Mouse (Mus musculus) midbrain, embryonic 13.5 days (tissue): ENCODE measurements around the gene 4931409K22Rik. TPM values are rescaled to one million over a fixed set of nuclear protein-coding genes. Genes with fewer than 3 reads are reported as not detected.

Experiments
- ATAC-seq: fragments of 200-750 bp; cut with Nextera tagmentation; 2 replicates; pipeline ENCODE4 v1.8.0; 2017; ENCODE audit warnings: mild to moderate bottlenecking, moderate TSS enrichment, moderate library complexity
- H3K27ac ChIP-seq: fragments of 300-500 bp; sonication (generic); 2 replicates; pipeline ENCODE4 v1.5.1; 2015; ENCODE audit warnings: inconsistent platforms, mild to moderate bottlenecking, moderate library complexity
- H3K27me3 ChIP-seq: fragments of 300-500 bp; sonication (generic); 2 replicates; pipeline ENCODE4 v1.6.1; 2015; ENCODE audit warnings: mild to moderate bottlenecking, inconsistent platforms
- H3K36me3 ChIP-seq: fragments of 300-500 bp; sonication (generic); 2 replicates; pipeline ENCODE4 v1.6.1; 2015; ENCODE audit warnings: mild to moderate bottlenecking, inconsistent platforms
- H3K4me1 ChIP-seq: fragments of 300-500 bp; sonication (generic); replicated peaks from 2 replicates; pipeline ENCODE4 v1.6.1; 2015; ENCODE audit warnings: inconsistent platforms
- H3K4me2 ChIP-seq: fragments of 300-500 bp; sonication (generic); replicated peaks from 2 replicates; pipeline ENCODE4 v1.6.1; 2015; ENCODE audit warnings: moderate library complexity, mild to moderate bottlenecking, inconsistent platforms
- H3K4me3 ChIP-seq: fragments of 300-500 bp; sonication (generic); replicated peaks from 2 replicates; pipeline ENCODE4 v1.5.1; 2015; ENCODE audit warnings: mild to moderate bottlenecking, inconsistent platforms
- H3K9ac ChIP-seq: fragments of 300-500 bp; sonication (generic); replicated peaks from 2 replicates; pipeline ENCODE4 v1.6.1; 2015; ENCODE audit warnings: mild to moderate bottlenecking, inconsistent platforms
- H3K9me3 ChIP-seq: fragments of 300-500 bp; sonication (generic); 2 replicates; pipeline ENCODE4 v1.6.1; 2016; ENCODE audit warnings: mild to moderate bottlenecking, inconsistent platforms
- WGBS: fragments of 180-500 bp; shearing (Covaris S2); methylation state at CpG from one replicate; pipeline ENCODE4 v1.1.7; 2015; 5-methylcytosine and 5-hydroxymethylcytosine counted together
- polyA plus RNA-seq: library from polyadenylated mRNA; unstranded; fragments of >200 nt; fragmentation: Nextera tagmentation; extraction: Ambion mirVana; gene quantifications from 2 replicates; pipeline ENCODE4 v1.2.1, GENCODE M21; 2015

4931409K22Rik gene
- polyA plus RNA-seq, 1 experiment from 2014 or later = 0.07 TPM

GRCm38 (mm10) chr5:24591796-24592470 lies 35.3 kb upstream of the 4931409K22Rik start:
- Histone ChIP-seq H3K9me3 (no peaks in the 10 kb centered on the region), H3K27ac (no peak overlapping the region), H3K36me3 (peaks cover 78% of the 10 kb centered on the region), H3K4me3 (no peak overlapping the region), H3K4me1 (peaks cover 62% of the 10 kb centered on the region), H3K4me2 (no peak overlapping the region), H3K9ac (peak overlapping the region; percentile 48), H3K27me3 (0 out of 2 replicates have a peak, but pooled peaks cover 3% of the 10 kb centered on the region)
- ATAC-seq = no peak
- WGBS = 60% methylated on average over 21 of the region's 24 CpGs

DNA sequence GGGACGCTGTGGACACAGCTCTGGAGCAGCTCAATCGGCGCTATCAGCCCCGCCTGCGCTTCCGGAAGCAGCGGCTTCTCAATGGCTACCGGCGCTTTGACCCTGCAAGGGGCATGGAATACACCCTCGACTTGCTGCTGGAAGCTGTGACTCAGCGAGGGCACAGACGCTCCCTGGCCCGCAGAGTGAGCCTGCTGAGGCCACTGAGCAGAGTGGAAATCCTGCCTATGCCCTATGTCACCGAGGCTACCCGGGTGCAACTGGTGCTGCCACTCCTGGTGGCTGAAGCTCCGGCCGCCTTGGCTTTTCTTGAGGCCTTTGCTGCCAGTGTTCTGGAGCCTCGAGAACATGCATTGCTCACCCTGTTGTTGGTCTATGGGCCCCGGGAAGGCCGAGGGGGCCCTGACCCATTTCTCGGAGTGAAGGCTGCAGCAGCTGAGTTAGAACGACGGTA lies 34.7 kb upstream of the 4931409K22Rik start:
- H3K9me3 ChIP-seq = no peaks in the 10 kb centered on the region
- no peak overlapping the region for H3K27ac ChIP-seq
- H3K9ac ChIP-seq = peak overlapping the region; percentile 48
- H3K4me1 ChIP-seq = peaks cover 55% of the 10 kb centered on the region
- no peak overlapping the region for H3K4me3 ChIP-seq
- no peak overlapping the region; the same call in 1 of the 2 replicates for H3K4me2 ChIP-seq
- H3K27me3 ChIP-seq = 0 out of 2 replicates have a peak, but pooled peaks cover 3% of the 10 kb centered on the region
- ATAC-seq = no peak
- H3K36me3 ChIP-seq = peaks cover 78% of the 10 kb centered on the region
- WGBS = 21% methylated on average over 23 of the region's 23 CpGs

DNA sequence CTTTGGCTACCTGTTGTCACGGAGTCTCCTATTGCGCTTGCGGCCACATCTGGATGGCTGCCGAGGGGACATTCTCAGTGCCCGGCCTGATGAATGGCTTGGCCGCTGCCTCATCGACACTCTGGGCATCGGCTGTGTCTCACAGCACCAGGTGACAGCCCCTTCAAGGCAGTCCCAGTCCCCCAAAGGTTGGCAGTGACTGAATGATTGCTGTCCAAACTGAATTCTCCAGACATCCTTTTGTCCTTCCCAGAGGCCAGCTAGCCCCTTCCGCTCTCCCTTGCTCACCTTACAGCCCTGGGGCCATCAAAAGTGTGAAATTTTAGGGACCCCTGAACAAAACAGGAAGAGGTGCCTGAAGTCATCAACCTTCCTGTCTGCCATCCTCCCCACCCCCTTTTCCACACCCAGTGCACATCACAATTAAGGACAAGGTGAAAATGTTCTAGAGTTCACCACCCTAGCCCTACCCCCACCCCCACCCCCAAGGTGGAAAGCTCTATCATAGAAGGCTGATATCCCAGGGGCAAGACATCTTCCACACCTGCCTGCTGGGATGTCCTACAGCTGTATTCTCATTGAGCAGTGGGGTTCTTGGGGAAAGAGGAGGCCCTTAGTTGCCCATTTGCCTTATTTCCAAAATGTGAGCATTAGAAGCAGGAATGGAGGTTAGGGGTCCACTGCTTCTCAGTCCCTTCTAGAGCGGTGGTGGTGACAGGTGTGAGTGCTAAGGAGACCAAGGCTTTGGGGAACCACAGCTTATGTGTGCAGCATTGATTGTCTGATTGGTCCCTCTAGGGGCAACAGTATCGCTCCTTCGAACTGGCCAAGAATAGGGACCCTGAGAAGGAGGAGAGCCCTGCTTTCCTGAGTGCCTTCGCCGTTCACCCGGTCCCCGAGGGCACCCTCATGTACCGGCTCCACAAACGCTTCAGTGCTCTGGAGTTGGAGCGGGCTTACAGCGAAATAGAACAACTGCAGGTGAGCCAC lies 33.2 kb upstream of the 4931409K22Rik start:
- H3K9ac ChIP-seq = no peak overlapping the region; the same call in 1 of the 2 replicates
- H3K36me3 ChIP-seq = peaks cover 67% of the 10 kb centered on the region
- H3K27me3 ChIP-seq = 0 out of 2 replicates have a peak, but pooled peaks cover 3% of the 10 kb centered on the region
- no peak overlapping the region for H3K4me3 ChIP-seq
- no peak overlapping the region for H3K4me2 ChIP-seq
- ATAC-seq = no peak
- no peak overlapping the region for H3K27ac ChIP-seq
- 90% methylated on average over 20 of the region's 20 CpGs for WGBS
- no peaks in the 10 kb centered on the region for H3K9me3 ChIP-seq
- peaks cover 48% of the 10 kb centered on the region for H3K4me1 ChIP-seq

- H3K36me3 ChIP-seq = peaks cover 41% of the 10 kb centered on the region
- H3K9ac ChIP-seq = peak overlapping the region; percentile 81
- H3K4me1 ChIP-seq = peaks cover 43% of the 10 kb centered on the region
- 0 out of 2 replicates have a peak, but pooled peaks cover 6% of the 10 kb centered on the region for H3K27me3 ChIP-seq
- WGBS = 33% methylated on average over 4 of the region's 4 CpGs
- H3K4me2 ChIP-seq = peak overlapping the region; percentile 98
- H3K4me3 ChIP-seq = peak overlapping the region; percentile 86
- H3K27ac ChIP-seq = peak overlapping the region; percentile 83
- H3K9me3 ChIP-seq = no peaks in the 10 kb centered on the region
- ATAC-seq = peak; percentile 28
Measured at GRCm38 (mm10) chr5:24587200-24587577, 30.6 kb upstream of the 4931409K22Rik start.

- Histone ChIP-seq H3K9me3 (no peaks in the 10 kb centered on the region), H3K36me3 (peaks cover 36% of the 10 kb centered on the region), H3K4me2 (peak within 1 kb of the TSS; percentile 98), H3K27ac (peak within 1 kb of the TSS; percentile 83), H3K27me3 (0 out of 2 replicates have a peak, but pooled peaks cover 3% of the 10 kb centered on the region), H3K4me3 (peak within 1 kb of the TSS; percentile 86), H3K4me1 (peaks cover 40% of the 10 kb centered on the region), H3K9ac (peak within 1 kb of the TSS; percentile 81)
- peak; percentile 96 for ATAC-seq
- under 1% methylated on average over 43 of the region's 43 CpGs for WGBS
Measured at GRCm38 (mm10) chr5:24586547-24587199, 30.1 kb upstream of the 4931409K22Rik start, which contains the start of gene Chpf2. TSS of gene Chpf2 (plus strand) at chr5:24586741.

DNA sequence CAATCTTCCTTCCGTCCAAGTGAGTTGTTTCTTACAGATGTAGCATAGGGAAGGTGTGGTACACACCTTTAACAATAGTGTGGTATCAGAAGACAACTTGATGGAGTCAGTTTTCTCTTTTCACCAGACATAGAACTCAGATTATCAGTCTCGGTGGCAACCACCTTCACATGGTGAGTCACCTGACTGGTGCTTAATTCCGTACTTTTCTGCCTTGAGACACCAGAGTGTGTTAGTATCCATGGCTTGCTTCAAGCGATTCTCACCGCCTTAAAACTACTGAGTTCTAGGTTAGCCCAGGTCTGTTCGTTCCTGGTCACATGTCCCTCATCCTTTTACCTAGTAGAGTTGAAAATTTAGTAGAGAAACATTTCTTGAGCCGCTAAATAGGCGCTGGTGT lies 29.5 kb upstream of the 4931409K22Rik start:
- ATAC-seq = peak; percentile 44
- Histone ChIP-seq H3K4me2 (peak overlapping the region; percentile 98), H3K9me3 (no peaks in the 10 kb centered on the region), H3K36me3 (peaks cover 30% of the 10 kb centered on the region), H3K9ac (peak overlapping the region; percentile 81), H3K4me3 (peak overlapping the region; percentile 86), H3K4me1 (peaks cover 34% of the 10 kb centered on the region), H3K27ac (peak overlapping the region; percentile 83), H3K27me3 (0 out of 2 replicates have a peak, but pooled peaks cover 3% of the 10 kb centered on the region)
- 11% methylated on average over 8 of the region's 8 CpGs for WGBS

- peak overlapping the region; percentile 78 for H3K4me3 ChIP-seq
- H3K27ac ChIP-seq = peak overlapping the region; percentile 74
- H3K9ac ChIP-seq = peak overlapping the region; percentile 57; the same call in 1 of the 2 replicates
- H3K4me1 ChIP-seq = peaks cover 23% of the 10 kb centered on the region
- no peaks in the 10 kb centered on the region for H3K27me3 ChIP-seq
- H3K9me3 ChIP-seq = no peaks in the 10 kb centered on the region
- ATAC-seq = no peak
- H3K36me3 ChIP-seq = peaks cover 21% of the 10 kb centered on the region
- 77% methylated on average over 6 of the region's 6 CpGs for WGBS
- H3K4me2 ChIP-seq = peak overlapping the region; percentile 62
Measured at GRCm38 (mm10) chr5:24578109-24578963, 21.7 kb upstream of the 4931409K22Rik start.

DNA sequence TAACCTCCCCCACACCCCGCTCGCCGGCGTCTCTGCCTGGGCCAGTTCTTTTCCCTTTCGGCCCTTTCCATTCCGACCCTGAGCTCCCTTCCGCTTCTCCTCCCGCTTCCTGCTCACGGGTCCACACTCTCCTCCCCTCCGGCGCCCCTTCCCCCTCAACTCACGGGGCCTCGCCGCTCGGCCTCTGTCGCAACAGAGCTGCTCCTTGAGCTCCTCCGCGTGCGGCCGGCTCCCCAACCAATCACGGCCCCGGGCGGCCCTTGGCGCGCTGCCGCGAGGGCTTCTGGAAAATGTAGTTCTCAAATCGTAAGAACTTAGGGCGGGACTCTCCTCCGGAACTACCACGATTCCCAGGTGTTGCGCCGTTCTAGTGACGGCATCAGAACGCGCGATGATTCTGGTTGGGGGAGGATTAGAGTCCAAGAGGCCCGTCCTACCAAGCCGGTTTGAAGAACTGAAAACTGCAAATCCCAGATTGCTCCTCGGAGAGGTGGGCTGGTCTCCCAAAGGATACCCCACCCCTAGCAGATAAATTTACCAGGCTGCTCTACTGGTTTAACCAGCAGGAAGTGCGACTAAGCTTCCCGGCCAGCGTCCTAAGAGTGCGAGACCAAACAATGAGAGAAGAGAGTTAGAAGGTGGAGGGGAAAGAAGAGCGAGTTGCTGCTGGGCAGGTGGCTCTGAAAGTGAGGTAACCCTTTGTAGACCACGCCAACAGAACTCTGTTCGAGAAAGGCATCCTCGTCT lies 20.7 kb upstream of the 4931409K22Rik start, which contains the start of gene Abcf2:
Abcf2 (minus strand) TSS at position 285 of the 747 bp plus-strand sequence.
- H3K4me1 ChIP-seq = peaks cover 23% of the 10 kb centered on the region
- H3K4me2 ChIP-seq = peak within 1 kb of the TSS; percentile 95
- under 1% methylated on average over 48 of the region's 48 CpGs for WGBS
- H3K9ac ChIP-seq = peak within 1 kb of the TSS; percentile 84
- H3K4me3 ChIP-seq = peak within 1 kb of the TSS; percentile 78
- H3K27ac ChIP-seq = peak within 1 kb of the TSS; percentile 84
- H3K27me3 ChIP-seq = no peaks in the 10 kb centered on the region
- ATAC-seq = peak; percentile 98
- peaks cover 31% of the 10 kb centered on the region for H3K36me3 ChIP-seq
- no peaks in the 10 kb centered on the region for H3K9me3 ChIP-seq

DNA sequence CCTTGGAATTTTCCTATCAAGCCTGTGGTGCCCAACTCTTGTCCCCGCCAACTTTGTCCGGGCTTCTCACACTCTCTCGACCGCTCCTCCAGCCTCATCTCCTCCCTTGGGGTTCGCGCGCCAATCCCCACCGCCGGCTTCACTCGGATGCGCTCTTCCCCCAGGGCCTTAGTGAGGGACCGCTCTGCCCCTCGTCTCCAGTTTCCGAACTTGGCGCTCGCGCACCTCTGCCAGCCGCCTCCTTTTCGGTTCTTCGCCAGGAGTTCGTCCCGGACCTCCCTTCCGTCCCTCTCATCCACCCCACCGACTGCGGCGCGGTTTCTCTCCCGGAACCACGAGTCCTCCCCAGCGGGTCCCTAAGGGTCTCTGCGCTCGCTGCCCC lies 20.2 kb upstream of the 4931409K22Rik start:
- H3K9ac ChIP-seq = peak overlapping the region; percentile 84
- peak overlapping the region; percentile 78 for H3K4me3 ChIP-seq
- H3K27ac ChIP-seq = peak overlapping the region; percentile 84
- H3K4me1 ChIP-seq = peaks cover 23% of the 10 kb centered on the region
- H3K27me3 ChIP-seq = no peaks in the 10 kb centered on the region
- peak overlapping the region; percentile 95 for H3K4me2 ChIP-seq
- peaks cover 36% of the 10 kb centered on the region for H3K36me3 ChIP-seq
- peak; percentile 44 for ATAC-seq
- no peaks in the 10 kb centered on the region for H3K9me3 ChIP-seq
- under 1% methylated on average over 32 of the region's 32 CpGs for WGBS

DNA sequence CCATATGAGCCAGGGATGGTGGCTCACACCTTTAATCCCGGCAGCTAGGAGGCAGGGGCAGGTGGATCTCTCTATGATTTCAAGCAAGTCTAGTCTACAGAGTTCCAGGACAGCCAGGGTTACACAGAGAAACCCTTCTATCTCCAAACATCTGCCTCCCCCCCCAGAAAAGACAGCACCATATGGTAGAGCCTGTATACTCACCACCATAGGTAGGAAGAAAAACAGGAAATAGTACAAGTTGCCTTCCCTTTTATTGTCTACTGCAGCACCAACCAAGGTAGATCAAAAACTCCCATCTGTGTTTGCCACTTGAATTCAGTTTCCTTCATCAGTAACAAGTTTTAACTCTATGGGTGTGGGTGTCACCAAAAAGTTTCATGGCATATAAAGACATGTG lies 19.3 kb upstream of the 4931409K22Rik start:
- Histone ChIP-seq H3K36me3 (peaks cover 45% of the 10 kb centered on the region), H3K9me3 (no peaks in the 10 kb centered on the region), H3K4me2 (peak overlapping the region; percentile 95), H3K4me1 (peaks cover 23% of the 10 kb centered on the region), H3K9ac (peak overlapping the region; percentile 84), H3K27me3 (no peaks in the 10 kb centered on the region), H3K27ac (no peak overlapping the region), H3K4me3 (peak overlapping the region; percentile 78)
- WGBS = 93% methylated on average over 1 of the region's 1 CpGs
- no peak for ATAC-seq
